Mouse (Mus musculus) midbrain, embryonic 12.5 days (tissue): Measurements from ENCODE around the gene Fkbp15. TPM values are rescaled to one million over a fixed set of nuclear protein-coding genes. Genes with fewer than 3 reads are reported as not detected.

Experiments used
- ATAC-seq: fragments of 200-750 bp; cut with Nextera tagmentation; 2 replicates; pipeline ENCODE4 v1.8.0; 2017; ENCODE audit warnings: low read depth, moderate TSS enrichment, moderate library complexity; ENCODE audit not compliant: low FRiP score
- H3K27ac ChIP-seq: fragments of 300-500 bp; sonication (generic); replicated peaks from 2 replicates; pipeline ENCODE4 v1.5.1; 2016; ENCODE audit warnings: mild to moderate bottlenecking
- H3K27me3 ChIP-seq: fragments of 300-500 bp; sonication (generic); 2 replicates; pipeline ENCODE4 v1.6.1; 2016; ENCODE audit warnings: mild to moderate bottlenecking
- H3K36me3 ChIP-seq: fragments of 300-500 bp; sonication (generic); 2 replicates; pipeline ENCODE4 v1.6.1; 2016
- H3K4me1 ChIP-seq: fragments of 300-500 bp; sonication (generic); 2 replicates; pipeline ENCODE4 v1.6.1; 2016
- H3K4me2 ChIP-seq: fragments of 300-500 bp; sonication (generic); replicated peaks from 2 replicates; pipeline ENCODE4 v1.6.1; 2016; ENCODE audit warnings: mild to moderate bottlenecking, moderate library complexity
- H3K4me3 ChIP-seq: fragments of 300-500 bp; sonication (generic); 2 replicates; pipeline ENCODE4 v1.5.1; 2016; ENCODE audit warnings: mild to moderate bottlenecking
- H3K9ac ChIP-seq: fragments of 300-500 bp; sonication (generic); replicated peaks from 2 replicates; pipeline ENCODE4 v1.6.1; 2016; ENCODE audit warnings: mild to moderate bottlenecking, moderate library complexity
- H3K9me3 ChIP-seq: fragments of 300-500 bp; sonication (generic); 2 replicates; pipeline ENCODE4 v1.6.1; 2016; ENCODE audit warnings: mild to moderate bottlenecking
- WGBS: fragments of 180-500 bp; shearing (Covaris S2); methylation state at CpG from one replicate; pipeline ENCODE4 v1.1.7; 2016; 5-methylcytosine and 5-hydroxymethylcytosine counted together
- polyA plus RNA-seq: library from polyadenylated mRNA; unstranded; fragments of >200 nt; fragmentation: Nextera tagmentation; extraction: Ambion mirVana; gene quantifications from 2 replicates; pipeline ENCODE4 v1.2.1, GENCODE M21; 2016

Fkbp15 gene
- polyA plus RNA-seq, 1 experiment from 2014 or later = 27.5 TPM

DNA sequence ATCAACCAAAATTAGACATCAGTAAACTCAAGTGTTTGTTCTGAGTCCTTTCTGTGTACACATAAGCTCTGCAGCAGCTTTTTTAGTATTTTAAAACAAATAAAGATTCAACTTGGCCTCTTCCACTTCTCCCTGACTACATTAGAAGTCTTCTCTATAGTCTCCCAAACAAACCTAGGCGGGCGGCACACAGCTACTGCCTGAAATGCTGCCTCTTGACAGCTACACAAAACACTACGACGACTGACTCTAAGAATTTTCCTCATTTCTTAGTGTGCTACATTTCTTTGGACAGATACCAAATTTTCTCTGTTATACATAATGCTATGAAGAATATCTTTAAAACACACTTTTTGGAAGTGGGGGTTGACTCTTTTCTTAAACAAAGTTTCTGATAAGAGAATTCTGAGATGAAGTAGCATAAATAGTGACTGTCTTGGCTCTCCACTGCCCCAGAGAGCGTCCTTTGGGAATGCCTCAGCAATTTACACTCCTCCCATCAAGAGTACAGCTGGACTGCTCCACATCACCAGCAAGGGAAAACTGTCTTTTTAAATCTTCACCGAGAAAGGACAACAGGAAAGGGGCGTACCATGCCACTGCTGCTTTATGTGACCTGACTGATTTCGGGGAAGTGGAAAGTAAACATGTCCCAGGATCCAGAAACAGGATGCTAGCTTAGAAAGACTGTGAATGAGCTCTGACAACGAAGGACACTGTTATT is 12.6 kb downstream of the Fkbp15 start:
- H3K4me3 ChIP-seq = no peak overlapping the region
- H3K9ac ChIP-seq = no peak overlapping the region
- ATAC-seq = no peak
- WGBS = 82% methylated on average over 9 of the region's 9 CpGs
- no peaks in the 10 kb centered on the region for H3K4me1 ChIP-seq
- no peaks in the 10 kb centered on the region for H3K27me3 ChIP-seq
- H3K4me2 ChIP-seq = no peak overlapping the region
- no peaks in the 10 kb centered on the region for H3K9me3 ChIP-seq
- H3K36me3 ChIP-seq = peaks cover 37% of the 10 kb centered on the region
- no peak overlapping the region for H3K27ac ChIP-seq

DNA sequence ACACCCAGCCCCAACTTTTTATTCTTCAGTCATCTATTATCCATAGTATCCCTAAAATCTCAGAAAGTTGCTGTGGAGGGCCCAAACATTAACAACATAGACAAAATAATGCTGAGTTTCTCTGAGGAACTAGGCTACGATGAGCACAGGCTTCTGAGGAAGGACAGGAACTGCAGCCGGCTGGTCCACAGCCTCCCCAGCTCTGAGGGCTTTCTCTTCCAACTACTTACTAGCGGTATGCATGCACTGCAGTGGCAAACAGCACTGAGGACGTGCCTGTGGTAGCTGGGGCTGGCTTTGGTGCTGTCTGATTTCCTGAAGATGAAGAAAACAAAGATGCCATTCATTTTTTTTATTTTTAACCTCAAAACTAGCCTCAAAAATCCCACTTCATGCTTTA is 14.5 kb downstream of the Fkbp15 start:
- Histone ChIP-seq H3K4me1 (no peaks in the 10 kb centered on the region), H3K9me3 (no peaks in the 10 kb centered on the region), H3K27me3 (no peaks in the 10 kb centered on the region), H3K9ac (no peak overlapping the region), H3K4me3 (no peak overlapping the region), H3K36me3 (peaks cover 34% of the 10 kb centered on the region), H3K4me2 (no peak overlapping the region), H3K27ac (no peak overlapping the region)
- whole genome bisulfite sequencing = 85% methylated on average over 4 of the region's 4 CpGs
- no peak for ATAC-seq

DNA sequence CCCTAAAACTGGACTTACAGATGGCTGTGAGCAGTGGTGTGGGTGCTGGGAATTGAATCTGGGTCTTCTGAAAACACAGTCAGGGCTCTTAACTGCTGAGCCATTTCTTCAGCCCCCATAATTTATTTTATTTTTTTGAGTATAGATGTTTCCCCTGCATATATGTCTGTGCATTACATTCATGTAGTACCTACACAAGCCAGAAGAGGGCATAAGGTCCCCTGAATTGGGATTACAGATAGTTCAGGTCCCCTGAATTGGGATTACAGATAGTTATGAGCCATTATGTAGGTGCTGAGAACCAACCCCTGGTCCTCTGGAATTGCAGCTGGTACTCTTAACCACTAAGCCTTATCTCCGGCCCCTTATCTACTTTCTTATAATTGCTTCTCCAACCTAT is 16.3 kb downstream of the Fkbp15 start:
- no peak for ATAC-seq
- H3K9ac ChIP-seq = no peak overlapping the region
- no peaks in the 10 kb centered on the region for H3K27me3 ChIP-seq
- no peaks in the 10 kb centered on the region for H3K4me1 ChIP-seq
- H3K4me2 ChIP-seq = no peak overlapping the region
- 84% methylated on average over 1 of the region's 1 CpGs for WGBS
- no peaks in the 10 kb centered on the region for H3K9me3 ChIP-seq
- H3K36me3 ChIP-seq = peaks cover 34% of the 10 kb centered on the region
- H3K27ac ChIP-seq = no peak overlapping the region
- no peak overlapping the region for H3K4me3 ChIP-seq

DNA sequence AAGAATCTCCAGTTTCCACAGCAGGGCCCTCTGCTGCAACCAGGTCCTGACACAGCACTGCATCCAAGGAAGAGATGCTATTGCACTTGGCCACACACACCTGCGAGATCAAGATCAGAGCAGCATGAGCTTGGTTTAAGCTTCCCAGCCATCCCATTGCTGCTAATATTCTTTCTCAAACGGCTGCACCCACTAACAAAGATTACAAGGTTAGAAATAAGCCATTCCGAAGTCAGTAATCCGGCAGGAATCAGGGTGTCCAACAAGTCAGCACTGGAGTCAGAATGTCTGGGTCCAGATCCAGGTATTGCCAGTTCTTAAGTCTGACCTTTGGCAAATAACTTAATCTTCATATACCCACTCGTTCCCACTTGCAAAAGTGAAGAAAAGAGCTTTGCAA is 21.8 kb downstream of the Fkbp15 start:
- H3K9ac ChIP-seq = no peak overlapping the region
- no peak overlapping the region for H3K4me2 ChIP-seq
- H3K27ac ChIP-seq = no peak overlapping the region
- H3K36me3 ChIP-seq = peaks cover 26% of the 10 kb centered on the region
- WGBS = 92% methylated on average over 5 of the region's 5 CpGs
- no peak overlapping the region for H3K4me3 ChIP-seq
- no peaks in the 10 kb centered on the region for H3K4me1 ChIP-seq
- ATAC-seq = no peak
- H3K27me3 ChIP-seq = no peaks in the 10 kb centered on the region
- no peaks in the 10 kb centered on the region for H3K9me3 ChIP-seq

DNA sequence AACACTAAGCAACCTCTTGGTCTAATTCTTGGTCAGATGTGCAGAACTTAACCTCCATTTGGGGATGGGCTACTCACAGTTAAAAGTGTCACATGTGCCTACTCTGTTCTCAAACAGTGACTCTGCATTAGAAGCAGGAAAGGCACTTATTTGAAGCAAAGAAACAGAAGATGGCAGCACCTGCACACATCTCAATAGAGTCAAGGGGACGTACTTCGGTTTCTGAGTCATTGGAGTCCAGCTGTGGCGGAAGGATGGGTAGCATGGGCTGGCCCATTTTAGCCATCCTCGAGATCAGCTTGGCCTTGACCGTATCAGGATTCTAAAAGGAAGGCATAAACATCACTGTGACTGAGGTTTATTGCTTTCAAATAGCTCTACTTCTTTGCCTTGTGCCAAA is 28.4 kb downstream of the Fkbp15 start:
- 84% methylated on average over 5 of the region's 5 CpGs for WGBS
- no peak overlapping the region for H3K9ac ChIP-seq

DNA sequence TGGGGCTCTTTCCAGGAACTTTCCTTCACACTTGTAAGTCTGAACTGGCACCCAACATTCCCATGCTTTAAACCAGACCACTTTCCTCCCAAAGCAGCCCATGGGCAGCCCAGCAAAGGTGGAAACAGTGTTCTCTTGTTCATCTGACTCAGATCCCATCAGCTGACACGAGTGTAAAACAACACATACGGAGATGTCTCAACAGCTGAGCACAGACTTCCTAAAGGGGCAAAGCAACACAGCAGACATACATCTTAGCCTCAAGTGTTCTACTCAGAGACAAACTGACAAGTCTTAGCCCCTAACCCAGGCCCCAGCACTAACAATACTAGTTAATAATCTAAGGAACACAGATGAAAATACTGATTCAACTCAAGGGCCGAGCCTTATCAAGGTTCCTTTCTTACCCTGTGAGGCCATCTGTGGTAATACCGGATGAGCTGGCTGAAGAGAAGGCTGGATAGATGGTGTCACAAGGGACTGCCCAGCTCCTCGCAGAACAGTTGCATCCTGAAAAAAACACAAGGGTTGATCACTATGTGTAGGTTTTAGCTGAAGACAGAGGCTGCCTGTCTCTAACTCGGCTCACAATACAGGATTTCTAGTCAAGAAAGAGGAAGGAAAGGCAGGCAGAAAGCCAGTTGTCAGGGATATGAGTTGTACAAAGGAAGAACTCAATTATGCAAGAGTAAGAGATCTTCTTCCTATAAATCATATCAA is 31.2 kb downstream of the Fkbp15 start:
- H3K4me1 ChIP-seq = no peaks in the 10 kb centered on the region
- no peak overlapping the region for H3K27ac ChIP-seq
- ATAC-seq = no peak
- H3K9me3 ChIP-seq = no peaks in the 10 kb centered on the region
- 87% methylated on average over 6 of the region's 6 CpGs for WGBS
- H3K9ac ChIP-seq = no peak overlapping the region
- H3K27me3 ChIP-seq = no peaks in the 10 kb centered on the region
- no peak overlapping the region for H3K4me3 ChIP-seq
- no peak overlapping the region for H3K4me2 ChIP-seq
- peaks cover 49% of the 10 kb centered on the region for H3K36me3 ChIP-seq

More for the DNA sequence above, 28.4 kb downstream of the Fkbp15 start:
- no peak for ATAC-seq
- Histone ChIP-seq H3K27ac (no peak overlapping the region), H3K4me2 (no peak overlapping the region), H3K4me1 (no peaks in the 10 kb centered on the region), H3K9me3 (no peaks in the 10 kb centered on the region), H3K36me3 (peaks cover 55% of the 10 kb centered on the region), H3K27me3 (no peaks in the 10 kb centered on the region), H3K4me3 (no peak overlapping the region)

DNA sequence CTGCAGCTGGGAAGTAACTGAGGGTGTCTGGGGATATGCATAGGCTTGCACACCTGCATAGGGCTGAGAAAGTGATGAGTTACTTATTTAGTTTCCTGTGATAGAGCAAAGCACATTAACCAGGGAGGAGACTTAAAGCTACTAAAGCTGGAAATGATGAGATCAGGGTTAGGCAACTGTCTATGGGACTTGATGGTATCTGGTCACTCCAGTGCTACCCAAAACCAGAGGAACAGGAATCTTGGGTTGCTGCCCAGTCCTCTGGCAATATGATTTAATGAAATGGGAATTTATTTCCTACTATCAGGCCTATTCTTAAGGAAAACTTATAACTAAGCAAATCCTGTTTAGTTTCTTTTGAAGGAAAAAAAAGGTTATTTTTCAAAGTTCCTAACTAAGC is 34.2 kb downstream of the Fkbp15 start:
- Histone ChIP-seq H3K4me3 (no peak overlapping the region), H3K36me3 (peaks cover 58% of the 10 kb centered on the region), H3K9me3 (no peaks in the 10 kb centered on the region), H3K9ac (no peak overlapping the region), H3K27ac (no peak overlapping the region), H3K27me3 (no peaks in the 10 kb centered on the region), H3K4me1 (no peaks in the 10 kb centered on the region), H3K4me2 (no peak overlapping the region)
- ATAC-seq = no peak

DNA sequence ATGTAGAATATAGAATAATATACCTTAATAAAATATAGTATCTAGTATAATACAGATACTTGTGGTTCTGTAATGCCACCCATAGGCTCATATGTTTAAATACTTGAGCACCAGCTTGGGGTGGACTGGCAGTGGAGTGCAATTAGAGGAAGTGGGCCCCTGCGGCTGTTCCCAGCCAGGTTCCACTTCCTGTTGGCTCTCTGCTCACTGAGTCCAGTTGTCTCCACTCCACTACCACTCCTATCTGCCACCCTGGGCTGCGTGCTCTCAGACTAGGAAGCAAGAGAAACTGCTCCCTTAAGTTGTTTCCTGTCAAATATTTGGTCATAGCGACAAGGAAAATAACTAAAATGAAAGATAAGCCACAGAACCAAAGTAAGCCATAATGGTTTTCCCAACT is 37.7 kb downstream of the Fkbp15 start:
- H3K36me3 ChIP-seq = peaks cover 60% of the 10 kb centered on the region
- 94% methylated on average over 3 of the region's 3 CpGs for WGBS

DNA sequence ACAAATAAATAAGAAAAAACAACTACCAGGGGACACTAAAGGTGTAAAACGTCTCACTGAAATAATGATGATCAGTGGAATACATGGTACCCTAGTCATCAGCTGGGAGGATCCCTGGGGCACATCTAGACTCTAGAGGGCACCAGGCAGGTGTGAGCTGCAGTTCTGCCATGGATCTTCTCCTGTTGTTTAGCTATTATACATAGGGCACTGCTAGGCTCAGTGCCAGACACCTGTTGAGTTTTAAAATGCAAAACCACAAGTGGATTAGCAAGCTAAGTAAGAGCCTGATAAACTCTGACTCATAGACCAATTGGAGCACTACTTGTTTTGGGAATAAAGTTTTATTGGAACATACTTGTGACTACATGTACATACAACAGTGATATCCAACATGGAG is 42.1 kb downstream of the Fkbp15 start:
- H3K9me3 ChIP-seq = no peaks in the 10 kb centered on the region
- no peak overlapping the region for H3K9ac ChIP-seq
- H3K4me2 ChIP-seq = no peak overlapping the region
- H3K4me3 ChIP-seq = no peak overlapping the region
- H3K4me1 ChIP-seq = no peaks in the 10 kb centered on the region
- no peaks in the 10 kb centered on the region for H3K27me3 ChIP-seq
- ATAC-seq = no peak
- H3K27ac ChIP-seq = no peak overlapping the region
- 85% methylated on average over 1 of the region's 1 CpGs for WGBS
- H3K36me3 ChIP-seq = peaks cover 54% of the 10 kb centered on the region

More for the DNA sequence above, 37.7 kb downstream of the Fkbp15 start:
- H3K4me2 ChIP-seq = no peak overlapping the region
- no peak for ATAC-seq
- H3K27ac ChIP-seq = no peak overlapping the region
- H3K9ac ChIP-seq = no peak overlapping the region
- H3K27me3 ChIP-seq = no peaks in the 10 kb centered on the region
- no peak overlapping the region for H3K4me3 ChIP-seq
- H3K4me1 ChIP-seq = no peaks in the 10 kb centered on the region
- H3K9me3 ChIP-seq = no peaks in the 10 kb centered on the region

DNA sequence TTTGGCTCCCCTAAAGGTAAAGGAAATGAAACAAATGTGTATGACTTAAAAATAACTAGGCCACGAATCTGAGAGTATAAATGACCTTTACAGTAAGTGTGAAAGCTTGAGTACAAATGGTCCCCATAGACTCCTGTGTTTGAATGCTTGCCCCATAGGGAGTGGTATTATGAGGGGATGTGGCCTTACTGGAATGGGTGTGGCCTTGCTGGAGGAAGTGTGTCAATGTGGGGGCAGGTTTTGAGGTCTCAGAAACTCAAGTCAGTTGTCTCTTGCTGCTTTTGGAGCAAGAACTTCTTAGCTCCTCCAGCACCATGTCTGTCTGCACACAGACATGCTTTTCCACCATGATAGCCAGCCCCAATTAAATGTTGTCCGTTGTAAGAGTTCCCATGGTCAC is 43.9 kb downstream of the Fkbp15 start:
- no peaks in the 10 kb centered on the region for H3K4me1 ChIP-seq
- no peak overlapping the region for H3K4me2 ChIP-seq
- no peak overlapping the region for H3K27ac ChIP-seq
- no peak overlapping the region for H3K4me3 ChIP-seq
- no peak for ATAC-seq
- peaks cover 52% of the 10 kb centered on the region for H3K36me3 ChIP-seq
- H3K9ac ChIP-seq = no peak overlapping the region
- WGBS = 88% methylated on average over 2 of the region's 2 CpGs
- no peaks in the 10 kb centered on the region for H3K27me3 ChIP-seq
- H3K9me3 ChIP-seq = no peaks in the 10 kb centered on the region

DNA sequence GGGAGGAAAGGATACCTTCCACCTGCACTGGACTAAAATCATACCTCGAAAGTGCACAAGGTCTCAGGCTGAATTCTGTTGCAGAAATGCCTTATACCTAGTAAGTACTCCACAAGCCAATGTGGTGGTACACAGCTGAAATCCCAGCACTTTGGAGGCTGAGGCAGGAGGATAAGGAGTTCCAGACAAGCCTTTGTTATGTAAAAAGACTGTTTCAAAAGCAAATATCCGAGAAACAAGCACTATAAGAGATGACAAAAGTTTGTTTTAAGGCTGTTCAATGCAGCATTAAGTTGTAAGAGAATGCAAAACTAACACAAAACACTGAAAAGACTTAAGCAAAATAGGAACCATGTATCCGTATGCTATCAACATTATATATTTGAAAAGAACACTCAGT is 45.8 kb downstream of the Fkbp15 start:
- Histone ChIP-seq H3K4me2 (no peak overlapping the region), H3K9me3 (no peaks in the 10 kb centered on the region), H3K27ac (no peak overlapping the region), H3K4me3 (no peak overlapping the region), H3K27me3 (no peaks in the 10 kb centered on the region), H3K4me1 (no peaks in the 10 kb centered on the region), H3K9ac (no peak overlapping the region), H3K36me3 (peaks cover 43% of the 10 kb centered on the region)
- ATAC-seq = no peak
- 78% methylated on average over 3 of the region's 3 CpGs for WGBS

DNA sequence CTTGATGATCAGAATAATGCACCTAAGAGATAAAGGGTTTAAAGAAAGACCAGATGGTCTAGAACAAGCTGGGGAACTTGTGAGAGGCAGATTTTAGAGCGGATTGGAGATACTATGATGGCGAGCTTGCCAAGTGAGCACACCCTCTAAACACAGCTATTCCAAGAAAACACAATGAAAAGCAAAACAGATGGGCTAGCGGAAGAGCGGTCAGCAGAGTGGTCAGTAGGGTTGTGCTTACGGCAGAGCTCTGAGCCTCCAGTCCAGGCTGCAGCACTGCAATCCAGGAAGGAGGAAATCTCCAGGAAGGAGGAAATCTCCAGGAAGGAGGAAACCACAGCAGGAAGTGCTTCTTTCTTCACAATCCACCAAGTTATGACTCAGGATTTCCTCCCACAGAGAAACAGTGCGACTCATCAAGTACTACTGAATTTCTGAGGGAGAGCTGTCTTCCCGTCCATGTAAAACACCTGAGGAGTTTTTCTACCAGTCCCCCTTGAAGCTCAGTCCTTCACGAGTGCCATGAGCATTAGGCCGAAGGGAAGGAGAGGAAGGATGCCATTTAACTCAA is 46.6 kb downstream of the Fkbp15 start:
- no peaks in the 10 kb centered on the region for H3K4me1 ChIP-seq
- no peak overlapping the region for H3K27ac ChIP-seq
- WGBS = 89% methylated on average over 9 of the region's 9 CpGs
- no peak overlapping the region for H3K9ac ChIP-seq
- no peak for ATAC-seq
- no peak overlapping the region for H3K4me3 ChIP-seq
- peaks cover 35% of the 10 kb centered on the region for H3K36me3 ChIP-seq
- no peaks in the 10 kb centered on the region for H3K27me3 ChIP-seq
- H3K9me3 ChIP-seq = no peaks in the 10 kb centered on the region
- H3K4me2 ChIP-seq = no peak overlapping the region
